Mouse (Mus musculus): ENCODE data around the gene Hmgcs2.

The Hmgcs2 gene

GRCm38 (mm10) chr3:98280933-98281678 is 871 bp downstream of the Hmgcs2 start:
- DNase-seq: peak; percentile 52 to 62

DNA sequence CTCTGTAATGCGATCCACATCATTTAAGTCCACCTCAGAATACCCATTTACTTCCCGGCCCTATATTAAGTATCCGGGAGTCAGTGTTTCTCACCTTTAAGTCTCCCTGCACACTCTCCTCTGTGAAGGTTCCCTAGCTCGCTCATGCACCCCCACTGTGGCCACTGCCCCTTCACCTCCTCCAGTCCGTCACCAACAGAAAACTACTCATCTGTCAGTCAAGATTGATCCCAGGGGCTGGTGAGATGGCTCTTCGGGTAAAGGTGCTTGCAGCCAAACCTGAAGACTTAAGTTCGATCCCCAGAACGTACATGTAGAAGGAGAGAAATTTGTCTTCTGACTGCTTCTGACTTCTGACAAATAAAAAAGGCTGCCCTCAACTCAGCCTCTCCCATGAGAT is 2.2 kb downstream of the Hmgcs2 start:
- DNase-seq: no peak

DNA sequence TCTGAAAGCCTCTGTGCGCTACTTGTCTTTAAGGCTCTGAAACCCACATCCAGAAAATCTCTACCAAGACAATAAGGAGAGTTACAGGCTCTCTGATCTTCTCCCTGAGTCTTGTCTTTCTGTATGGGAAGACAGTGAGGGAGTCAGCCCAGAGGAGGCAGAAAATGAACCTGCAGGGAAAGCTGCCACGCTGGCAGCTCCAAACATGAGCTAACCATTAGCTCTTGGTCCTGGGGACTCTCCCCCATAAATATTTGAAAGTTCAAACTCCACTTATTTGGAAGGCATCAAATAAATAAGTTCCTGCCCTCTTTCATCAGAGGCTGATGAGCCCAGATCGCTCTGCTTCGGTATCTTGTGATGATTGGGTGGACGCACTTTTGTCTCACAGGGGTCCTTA is 3.0 kb downstream of the Hmgcs2 start:
- no peak for DNase-seq

DNA sequence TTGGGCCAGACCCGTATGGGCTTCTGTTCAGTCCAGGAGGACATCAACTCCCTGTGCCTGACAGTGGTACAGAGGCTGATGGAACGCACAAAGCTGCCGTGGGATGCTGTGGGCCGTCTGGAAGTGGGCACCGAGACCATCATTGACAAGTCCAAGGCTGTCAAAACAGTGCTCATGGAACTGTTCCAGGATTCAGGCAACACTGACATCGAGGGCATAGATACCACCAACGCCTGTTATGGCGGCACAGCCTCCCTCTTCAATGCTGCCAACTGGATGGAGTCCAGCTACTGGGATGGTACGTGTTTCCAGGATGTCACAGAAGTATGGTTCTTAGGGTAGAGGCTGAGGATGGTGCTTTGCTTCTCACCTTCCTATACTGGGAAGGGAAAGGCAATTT is 10.8 kb downstream of the Hmgcs2 start:
- no peak for DNase-seq

GRCm38 (mm10) chr3:98295965-98296364 is 15.7 kb downstream of the Hmgcs2 start:
- no peak for DNase-seq

DNA sequence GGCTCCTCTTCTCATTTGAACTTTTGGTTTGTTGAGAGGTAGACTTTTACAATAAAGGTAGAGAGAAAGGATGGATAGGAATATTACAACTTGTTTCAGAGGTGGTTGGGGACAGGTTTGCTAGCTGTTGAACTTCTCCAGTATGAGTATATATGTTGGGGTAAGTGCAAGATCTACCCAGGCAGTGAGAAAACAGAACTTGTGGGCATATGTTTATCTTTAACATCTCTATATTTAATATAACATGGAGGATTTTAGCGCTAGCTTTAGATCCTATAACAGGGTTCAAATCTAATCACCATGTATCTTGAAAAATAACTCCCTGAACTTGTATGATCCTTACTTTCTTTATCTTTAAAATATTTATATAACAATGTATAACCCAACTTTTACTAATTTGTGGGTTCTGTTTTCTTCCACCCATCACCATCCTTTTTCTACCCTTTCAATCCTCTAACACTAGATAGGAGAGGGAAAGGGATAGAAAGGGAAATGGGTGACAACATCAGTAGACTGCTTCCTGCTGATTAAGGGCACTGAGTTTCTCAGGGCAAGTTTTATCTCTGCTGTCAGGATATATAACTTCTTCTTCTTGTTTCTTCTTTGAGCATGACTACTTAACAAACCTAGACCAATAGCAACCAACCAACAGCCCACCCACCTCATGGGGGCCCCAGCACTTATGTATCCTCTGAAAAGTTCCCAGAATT is 19.3 kb downstream of the Hmgcs2 start:
- DNase-seq: no peak

DNA sequence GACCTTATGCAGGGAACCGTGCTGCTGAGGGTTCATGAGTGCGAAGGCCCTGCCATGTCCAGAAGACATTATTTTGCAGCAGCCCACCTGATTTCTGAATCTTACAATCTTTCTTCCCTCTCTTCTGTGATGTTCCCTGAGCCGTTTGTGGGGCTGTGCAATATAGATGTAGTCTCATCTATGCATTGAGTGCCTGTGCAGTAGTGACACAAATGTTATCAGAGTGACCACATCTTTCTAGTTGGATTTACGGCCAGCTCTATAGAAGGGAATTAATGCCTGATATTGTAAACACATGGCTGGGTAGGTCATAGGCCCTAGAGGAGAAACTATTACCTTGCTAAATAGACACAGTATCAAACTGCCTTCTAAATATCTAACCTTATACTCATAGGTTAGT is 20.0 kb downstream of the Hmgcs2 start:
- DNase-seq: no peak

- no peak for DNase-seq
Measured at GRCm38 (mm10) chr3:98301761-98302160, 21.5 kb downstream of the Hmgcs2 start.

DNA sequence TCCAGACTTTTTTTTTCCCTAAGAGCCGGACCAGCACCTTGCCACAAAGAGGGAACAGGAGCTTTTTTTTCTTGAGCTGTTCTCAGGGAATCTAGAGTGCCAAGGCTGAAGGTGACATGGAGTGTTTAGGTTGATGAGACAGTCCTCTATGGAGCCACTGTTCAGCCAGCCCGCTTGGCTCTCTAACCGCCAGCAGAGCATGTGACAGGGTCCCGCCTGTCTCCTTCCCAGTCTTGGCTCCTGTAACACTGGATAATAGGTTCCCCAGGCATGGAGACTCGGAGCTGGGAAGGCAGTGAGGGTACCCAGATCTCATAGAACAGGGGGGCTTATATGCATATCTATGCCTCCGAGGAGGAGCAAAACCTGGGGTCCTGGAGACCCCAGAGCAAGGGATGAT is 28.4 kb downstream of the Hmgcs2 start:
- DNase-seq: no peak

DNA sequence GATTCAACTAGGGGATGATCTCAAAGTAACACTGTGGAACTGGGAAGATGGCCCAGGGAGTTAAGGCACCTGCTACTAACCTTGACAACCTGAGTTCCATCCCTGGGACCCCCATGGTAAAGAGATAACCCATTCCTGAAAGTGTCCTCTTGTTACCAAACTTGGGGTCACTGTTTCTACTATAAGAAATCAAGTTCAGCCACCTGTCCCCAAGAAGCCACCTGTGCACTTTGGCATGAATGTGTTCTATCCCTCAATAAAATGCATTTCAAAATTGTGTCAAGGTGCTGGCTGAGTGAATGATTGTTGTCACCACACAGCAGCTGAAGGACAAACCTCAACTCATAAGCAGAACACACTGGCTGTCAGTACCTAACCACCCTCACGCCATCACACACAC is 30.2 kb downstream of the Hmgcs2 start:
- no peak for DNase-seq

- peak; percentile 27 to 33 for DNase-seq
Measured at GRCm38 (mm10) chr3:98312867-98313266, 32.6 kb downstream of the Hmgcs2 start.

GRCm38 (mm10) chr3:98313294-98314155 is 33.3 kb downstream of the Hmgcs2 start:
- DNase-seq: no peak

DNA sequence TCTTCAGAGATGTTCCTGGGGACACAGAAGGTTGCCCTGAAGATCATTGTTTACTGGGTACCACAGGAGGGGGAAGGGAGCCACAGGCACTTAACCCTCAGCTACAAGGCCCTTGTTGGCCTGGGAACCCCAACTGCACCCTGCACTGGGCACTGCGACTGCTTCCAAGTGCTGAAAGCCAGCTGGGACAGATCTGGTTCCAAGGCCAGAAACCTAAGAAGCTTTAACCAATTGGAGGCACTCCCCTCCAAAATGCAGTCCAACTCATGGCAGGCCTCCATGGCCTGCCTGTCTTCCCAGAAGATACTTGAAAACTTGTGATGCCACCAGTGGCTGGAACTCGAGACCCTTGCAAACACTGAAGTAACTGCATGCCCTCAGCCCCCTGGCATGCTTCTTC is 34.9 kb downstream of the Hmgcs2 start:
- DNase-seq: no peak

DNA sequence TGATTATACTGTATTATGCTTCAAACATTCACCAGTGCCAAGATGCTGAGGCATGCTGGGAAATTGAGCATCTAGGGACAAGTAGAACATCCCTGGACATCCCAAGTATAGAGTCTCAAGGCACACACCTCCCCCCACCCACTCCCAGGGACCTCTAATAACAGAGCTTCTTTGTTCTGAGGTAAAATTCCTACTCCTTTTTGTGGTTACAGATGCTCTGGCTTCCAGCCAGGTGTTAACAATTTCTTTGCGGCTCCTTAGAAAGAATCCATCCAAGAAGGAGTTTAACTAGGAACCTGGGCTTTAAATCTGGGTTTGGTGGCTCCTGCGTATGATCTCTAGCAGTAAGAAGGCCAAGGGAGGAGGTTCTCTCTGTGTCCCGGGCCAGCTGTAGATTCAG is 36.9 kb downstream of the Hmgcs2 start:
- DNase-seq: no peak

DNA sequence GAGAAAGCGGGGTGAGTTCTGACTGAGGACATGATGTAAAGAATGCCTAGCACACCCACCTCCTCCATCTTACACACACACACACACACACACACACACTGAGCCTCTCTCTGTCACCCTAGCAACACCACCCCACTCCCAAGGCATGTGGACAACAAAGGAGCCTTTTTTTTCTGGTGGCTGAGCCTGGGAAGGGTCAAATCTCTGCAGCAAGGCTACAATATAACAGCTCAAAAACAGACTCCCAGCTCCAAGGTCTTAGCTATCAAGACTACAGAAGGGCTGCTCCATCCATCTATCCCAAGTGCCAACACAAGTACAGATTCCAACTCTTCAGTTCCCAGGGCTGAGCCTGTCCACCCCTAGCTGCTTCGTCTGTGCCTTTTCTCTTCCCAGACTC is 39.0 kb downstream of the Hmgcs2 start:
- DNase-seq: no peak

DNA sequence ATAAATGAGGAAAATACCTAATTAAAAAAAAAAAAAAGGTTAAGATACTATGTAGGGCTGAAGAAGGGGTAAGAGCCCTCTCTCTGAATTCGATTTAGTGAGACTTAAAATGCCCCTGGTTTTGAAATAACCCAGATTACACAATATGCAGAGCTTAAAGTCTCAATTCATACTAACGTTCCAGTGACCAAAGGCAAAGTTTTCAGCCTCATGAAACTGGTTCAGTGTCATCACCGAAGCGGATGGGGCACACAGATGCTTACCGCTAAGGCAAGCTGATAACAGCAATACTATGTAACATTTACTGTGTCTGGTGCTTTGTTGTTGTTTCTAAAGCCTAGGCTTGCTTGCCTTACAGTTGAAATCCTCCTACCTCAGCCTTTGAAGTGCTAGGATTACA is 42.0 kb downstream of the Hmgcs2 start:
- no peak for DNase-seq

DNA sequence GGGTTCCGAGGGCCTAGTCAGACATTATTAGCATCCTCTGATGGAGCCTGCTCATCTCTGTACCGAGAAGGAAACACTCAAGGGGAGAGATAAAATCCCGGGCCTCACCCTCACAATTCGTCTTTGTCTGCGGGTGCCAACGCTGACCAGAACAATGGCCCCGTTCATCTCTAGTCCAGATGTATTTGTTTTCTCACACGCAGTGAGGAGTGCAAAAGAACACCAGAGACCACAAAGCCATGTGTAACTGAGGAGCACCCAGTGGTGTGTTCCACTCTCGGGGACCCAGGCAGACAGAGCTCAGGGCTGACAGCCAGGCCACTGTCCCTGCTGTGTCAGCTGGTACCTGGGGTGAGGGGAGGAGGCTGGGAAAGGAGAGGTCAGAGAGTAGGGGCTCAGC is 44.0 kb downstream of the Hmgcs2 start:
- DNase-seq: no peak

DNA sequence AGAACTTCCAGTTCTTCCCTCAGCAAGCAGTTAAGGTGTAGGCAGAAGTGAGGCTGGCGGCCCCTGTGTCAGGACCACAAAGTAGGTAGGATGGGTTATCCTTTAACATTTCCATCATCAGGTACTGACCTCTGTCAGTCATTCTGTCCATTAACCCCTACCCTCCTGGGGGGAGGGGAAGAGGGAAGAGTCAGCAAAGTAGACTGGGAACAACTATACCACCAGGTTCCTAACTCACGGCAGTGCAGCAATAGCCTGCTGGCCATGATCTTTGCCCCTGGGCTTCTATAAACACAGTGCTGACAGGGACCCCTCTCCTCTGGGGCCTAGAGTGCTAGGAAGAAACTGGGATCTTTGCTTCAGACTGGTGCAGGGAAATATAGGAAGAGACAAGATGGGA is 53.8 kb downstream of the Hmgcs2 start:
- DNase-seq: no peak

DNA sequence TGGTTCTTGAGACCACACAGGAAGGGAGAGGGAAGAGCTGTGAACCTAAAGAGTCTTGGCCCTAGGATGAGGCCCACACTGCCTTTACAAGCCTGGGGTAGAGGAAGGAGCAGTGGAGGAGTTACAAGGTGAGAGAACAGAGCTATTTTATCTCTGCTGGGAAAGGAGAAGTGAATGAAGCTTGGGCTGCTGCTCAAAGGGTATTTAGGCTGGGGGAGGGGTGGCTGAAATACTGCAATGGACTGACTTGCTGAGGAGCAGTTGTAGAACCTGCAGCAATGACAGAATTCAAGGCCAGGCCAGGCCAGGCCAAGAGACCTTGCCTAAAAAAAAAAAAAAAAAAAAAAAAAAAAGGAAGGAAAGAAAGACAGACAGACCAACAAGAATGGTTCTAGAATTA is 55.1 kb downstream of the Hmgcs2 start:
- DNase-seq: no peak

DNA sequence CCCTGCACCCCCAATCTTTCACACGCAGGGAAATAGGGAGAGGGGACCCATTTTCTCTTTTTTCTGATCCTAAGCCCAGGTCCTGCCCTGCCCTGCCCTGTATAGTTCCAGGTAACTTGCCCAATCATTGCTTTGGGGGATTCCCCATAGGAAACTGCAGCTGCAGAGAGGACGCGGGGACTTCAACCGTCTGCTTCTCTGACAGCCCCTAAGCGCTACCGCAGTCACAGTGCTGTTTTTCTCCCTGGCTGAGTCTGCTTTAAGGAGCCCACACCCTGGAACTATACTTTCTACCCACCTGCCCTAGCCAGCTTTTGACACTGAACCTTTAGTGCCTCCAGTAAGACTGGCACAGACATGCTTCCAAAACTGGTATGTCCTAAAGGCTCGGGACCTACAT is 55.7 kb downstream of the Hmgcs2 start:
- DNase-seq: no peak

- DNase-seq: no peak
Measured at GRCm38 (mm10) chr3:98336661-98337654, 56.7 kb downstream of the Hmgcs2 start.

GRCm38 (mm10) chr3:98338584-98339041 is 58.4 kb downstream of the Hmgcs2 start:
- DNase-seq: peak; percentile 75
